Mouse (Mus musculus) liver, postnatal 0 days (tissue): ENCODE data around the gene Slc6a5.

Source experiments
- CTCF ChIP-seq: sonication (generic); IDR thresholded peaks from 2 replicates; pipeline ENCODE4 v1.5.1; 2016; ENCODE audit warnings: antibody characterized with exemption, low read depth
- EP300 ChIP-seq: IDR thresholded peaks from 2 replicates; pipeline ENCODE4 v1.6.1; 2016; ENCODE audit warnings: antibody characterized with exemption, low read depth, mild to moderate bottlenecking

- no peak for TF ChIP-seq CTCF
- TF ChIP-seq EP300, result no peak
Measured at GRCm38 (mm10) chr7:49920751-49921150, 10.8 kb downstream of the Slc6a5 start.
